ENCODE assay signal across 11 mouse cellular contexts in genomic region chr13:112763531-112764091, GRCm38 (mm10). TPM values are rescaled to one million over a fixed set of nuclear protein-coding genes. Genes with fewer than 3 reads are reported as not detected.
DNase-seq lines count a peak whose midpoint lies in the region; ATAC-seq and TF ChIP-seq lines count a peak whose summit lies in the region.
"Had no signal": no experiment of that assay in that cellular context is flagged by ENCODE, and none has a peak within 500 bp of the region (broad histone marks: within the 10 kb centered on the region; RNA-seq: fewer than 3 reads in every experiment).

No protein-coding gene starts in this region.

- H3K4me2 ChIP-seq in heart, embryonic 13.5 days: no peak overlapping the region
- no peak overlapping the region for H3K4me2 ChIP-seq in hindbrain, embryonic 14.5 days (replicated peaks)
- no peak overlapping the region for H3K4me2 ChIP-seq in midbrain, postnatal 0 days (ENCODE audit: low read depth, low read length, poor library complexity, severe bottlenecking)
- H3K4me2 ChIP-seq: hindbrain, embryonic 12.5 days; midbrain, embryonic 15.5 days had no signal

- 62% methylated on average over 10 of the region's 10 CpGs for WGBS in heart, embryonic 13.5 days
- 73% methylated on average over 10 of the region's 10 CpGs for WGBS in limb, embryonic 10.5 days
- 80% methylated on average over 10 of the region's 10 CpGs for WGBS in hindbrain, embryonic 14.5 days
- WGBS in midbrain, postnatal 0 days: 82% methylated on average over 10 of the region's 10 CpGs

- no peak for DNase-seq in heart, postnatal 14 days
- peak; percentile 70 for DNase-seq in kidney, postnatal 10 days
- peak; percentile 61 for DNase-seq in lung, postnatal 36 days
- no peak for DNase-seq in limb, embryonic 10.5 days (ENCODE audit: low spot score)
- no peak for DNase-seq in hindbrain, embryonic 14.5 days (ENCODE audit: low spot score)
- DNase-seq in midbrain, postnatal 0 days (ENCODE audit: low spot score): no peak

- peaks cover 55% of the 10 kb centered on the region for H3K4me1 ChIP-seq in heart, embryonic 13.5 days
- H3K4me1 ChIP-seq in brown adipose tissue, adult 24 weeks (ENCODE audit: control insufficient read depth, insufficient read depth, insufficient read length, low read length): peaks cover 33% of the 10 kb centered on the region
- H3K4me1 ChIP-seq in limb, embryonic 10.5 days: peaks cover 38% of the 10 kb centered on the region
- no peaks in the 10 kb centered on the region for H3K4me1 ChIP-seq in hindbrain, embryonic 14.5 days (replicated peaks; ENCODE audit: control insufficient read depth, insufficient read depth, low read length)
- no peaks in the 10 kb centered on the region for H3K4me1 ChIP-seq in midbrain, postnatal 0 days (ENCODE audit: insufficient read depth, low read length)
- H3K4me1 ChIP-seq: hindbrain, embryonic 12.5 days; midbrain, embryonic 15.5 days had no signal

- 0 out of 2 replicates have a peak, but pooled peaks cover 3% of the 10 kb centered on the region for H3K36me3 ChIP-seq in heart, embryonic 13.5 days
- no peaks in the 10 kb centered on the region for H3K36me3 ChIP-seq in limb, embryonic 10.5 days
- no peaks in the 10 kb centered on the region for H3K36me3 ChIP-seq in hindbrain, embryonic 14.5 days (replicated peaks; ENCODE audit: control insufficient read depth, insufficient read depth)
- H3K36me3 ChIP-seq in midbrain, postnatal 0 days (ENCODE audit: insufficient read depth, low read length): no peaks in the 10 kb centered on the region
- H3K36me3 ChIP-seq: hindbrain, embryonic 12.5 days; midbrain, embryonic 15.5 days had no signal

- H3K9ac ChIP-seq in heart, embryonic 13.5 days: no peak overlapping the region
- H3K9ac ChIP-seq in hindbrain, embryonic 14.5 days: no peak overlapping the region
- no peak overlapping the region for H3K9ac ChIP-seq in midbrain, postnatal 0 days (replicated peaks; ENCODE audit: low read length, poor library complexity, severe bottlenecking)
- H3K9ac ChIP-seq: hindbrain, embryonic 12.5 days; midbrain, embryonic 15.5 days had no signal

- H3K9me3 ChIP-seq in heart, embryonic 13.5 days: peaks cover 18% of the 10 kb centered on the region
- H3K9me3 ChIP-seq in limb, embryonic 10.5 days (replicated peaks): 0 out of 2 replicates have a peak, but pooled peaks cover 11% of the 10 kb centered on the region
- peaks cover 26% of the 10 kb centered on the region for H3K9me3 ChIP-seq in hindbrain, embryonic 14.5 days (ENCODE audit: control insufficient read depth, low read length)
- H3K9me3 ChIP-seq in midbrain, postnatal 0 days (ENCODE audit: low read length): peaks cover 15% of the 10 kb centered on the region
- H3K9me3 ChIP-seq: midbrain, embryonic 15.5 days had no signal

- no peak for ATAC-seq in heart, embryonic 13.5 days (ENCODE audit: extremely low read depth, insufficient number of reproducible peaks, low FRiP score, low TSS enrichment)
- ATAC-seq in hindbrain, embryonic 14.5 days (ENCODE audit: low FRiP score): no peak
- ATAC-seq in midbrain, postnatal 0 days (ENCODE audit: low FRiP score): no peak
- ATAC-seq: forebrain, embryonic 16.5 days; midbrain, embryonic 15.5 days had no signal

- 0 out of 2 replicates have a peak overlapping the region, but pooled peaks have one; percentile 49 for H3K27ac ChIP-seq in heart, embryonic 13.5 days (replicated peaks)
- H3K27ac ChIP-seq in brown adipose tissue, adult 24 weeks (replicated peaks; ENCODE audit: low read depth, low read length): peak overlapping the region; percentile 97
- H3K27ac ChIP-seq in limb, embryonic 10.5 days: no peak overlapping the region
- no peak overlapping the region for H3K27ac ChIP-seq in hindbrain, embryonic 14.5 days
- no peak overlapping the region for H3K27ac ChIP-seq in midbrain, postnatal 0 days (ENCODE audit: low read depth, low read length)
- H3K27ac ChIP-seq: hindbrain, embryonic 12.5 days; midbrain, embryonic 15.5 days had no signal

- H3K27me3 ChIP-seq in heart, embryonic 13.5 days (replicated peaks): no peaks in the 10 kb centered on the region
- H3K27me3 ChIP-seq in limb, embryonic 10.5 days (ENCODE audit: low read depth, poor library complexity, severe bottlenecking): no peaks in the 10 kb centered on the region
- H3K27me3 ChIP-seq in hindbrain, embryonic 14.5 days (ENCODE audit: control insufficient read depth, insufficient read depth, low read length): no peaks in the 10 kb centered on the region
- H3K27me3 ChIP-seq in midbrain, postnatal 0 days (ENCODE audit: insufficient read depth, low read length): no peaks in the 10 kb centered on the region
- H3K27me3 ChIP-seq: hindbrain, embryonic 12.5 days; midbrain, embryonic 15.5 days had no signal

- TF ChIP-seq CTCF in midbrain, postnatal 0 days (IDR thresholded peaks at IDR 0.05): no peak

- intact Hi-C loops in heart, postnatal 14 days (cut with DNase I): loop anchor here (5.0 kb wide), 1 partner anchor 91 kb away; no protein-coding TSS in a partner anchor

- H3K4me3 ChIP-seq in heart, embryonic 13.5 days: no peak overlapping the region
- H3K4me3 ChIP-seq in brown adipose tissue, adult 24 weeks (ENCODE audit: insufficient read depth, low read depth, low read length): no peak overlapping the region
- H3K4me3 ChIP-seq in limb, embryonic 10.5 days: no peak overlapping the region
- H3K4me3 ChIP-seq in hindbrain, embryonic 14.5 days (replicated peaks; ENCODE audit: low read length): no peak overlapping the region
- H3K4me3 ChIP-seq in midbrain, postnatal 0 days (ENCODE audit: low read depth, low read length): no peak overlapping the region
- H3K4me3 ChIP-seq: hindbrain, embryonic 12.5 days; midbrain, embryonic 15.5 days had no signal

RNA-seq across cellular contexts. Expression of gene Plpp1, which starts 37.0 kb away (rescaled TPM):
- polyA plus RNA-seq in heart, embryonic 13.5 days (2015; fragmentation: Nextera tagmentation; extraction: Ambion mirVana): 49.9 and 54.1 TPM in 2 replicates
- total RNA-seq in heart, postnatal 14 days (2021): 10 to 100 TPM; 72.5 to 75.2 TPM
- 10.1 and 15.5 TPM in 2 replicates for polyA plus RNA-seq in brown adipose tissue, adult 24 weeks (2012; ENCODE audit: insufficient read depth, insufficient read length, missing spikeins)
- polyA plus RNA-seq in limb, embryonic 10.5 days (2016; fragmentation: Nextera tagmentation; extraction: Ambion mirVana): 17.6 and 22.5 TPM in 2 replicates
- polyA plus RNA-seq in hindbrain, embryonic 14.5 days (2014; fragmentation: Nextera tagmentation; extraction: Ambion mirVana): 63.8 and 65.1 TPM in 2 replicates
- 59.7 and 59.9 TPM in 2 replicates for total RNA-seq in midbrain, postnatal 0 days (2014; rRNA removed)
- polyA plus RNA-seq in midbrain, postnatal 0 days (2015; fragmentation: Nextera tagmentation; extraction: Ambion mirVana): 87.2 and 91.0 TPM in 2 replicates

Comparison
In these comparisons a context has a peak if more than half of its experiments do, and no peak if none do; other contexts are left out.
1. H3K27ac ChIP-seq: peak in heart, embryonic 13.5 days (single experiment) and brown adipose tissue, adult 24 weeks (single experiment); none in limb, embryonic 10.5 days (single experiment), hindbrain, embryonic 14.5 days (single experiment) and midbrain, postnatal 0 days (single experiment).
2. DNase-seq: peak in kidney, postnatal 10 days (single experiment) and lung, postnatal 36 days (single experiment); none in heart, postnatal 14 days (0 of 2), limb, embryonic 10.5 days (single experiment), hindbrain, embryonic 14.5 days (single experiment) and midbrain, postnatal 0 days (single experiment).